Mouse (Mus musculus) cerebellum, adult 9-10 months (tissue): Measurements from ENCODE around the gene Zfp57.
"Not testable (repeated sequence)": the region's sequence is repeated elsewhere in the genome, so short reads cannot be mapped to it uniquely, and the experiment has no call there.

ENCODE experiments used
- DNase-seq: peaks from one replicate; pipeline ENCODE4 v3.0.0; 2022

Zfp57 gene

GRCm38 (mm10) chr17:36997033-36997735 is 3.8 kb upstream of the Zfp57 start:
- DNase-seq: peak; percentile 73

GRCm38 (mm10) chr17:36998477-36998876 is 2.5 kb upstream of the Zfp57 start:
- no peak for DNase-seq

- DNase-seq: peak; percentile 35
These were observed 1.7 kb downstream of the Zfp57 start for GRCm38 (mm10) chr17:37002364-37003330.

- DNase-seq: no peak
These were observed 2.4 kb downstream of the Zfp57 start for GRCm38 (mm10) chr17:37003366-37003765.

- DNase-seq: no peak
These were observed 7.2 kb downstream of the Zfp57 start for GRCm38 (mm10) chr17:37008161-37008560.

GRCm38 (mm10) chr17:37009460-37010042 is 8.6 kb downstream of the Zfp57 start:
- DNase-seq: no peak

- no peak for DNase-seq
These were observed 10.8 kb downstream of the Zfp57 start for GRCm38 (mm10) chr17:37011719-37012118.

GRCm38 (mm10) chr17:37012141-37012540 is 11.2 kb downstream of the Zfp57 start:
- no peak for DNase-seq

GRCm38 (mm10) chr17:37016333-37016732 is 15.4 kb downstream of the Zfp57 start:
- no peak for DNase-seq

GRCm38 (mm10) chr17:37018328-37018727 is 17.4 kb downstream of the Zfp57 start:
- no peak for DNase-seq

GRCm38 (mm10) chr17:37019242-37019641 is 18.3 kb downstream of the Zfp57 start:
- not testable (repeated sequence) for DNase-seq

- no peak for DNase-seq
These were observed 21.9 kb downstream of the Zfp57 start, which contains the start of gene Mog for GRCm38 (mm10) chr17:37022628-37023576. Gene Mog, minus strand, starts transcription at chr17:37023398.

- DNase-seq: no peak
These were observed 25.5 kb downstream of the Zfp57 start for GRCm38 (mm10) chr17:37026425-37026824.

GRCm38 (mm10) chr17:37027486-37027885 is 26.5 kb downstream of the Zfp57 start:
- no peak for DNase-seq

- DNase-seq: no peak
These were observed 27.2 kb downstream of the Zfp57 start for GRCm38 (mm10) chr17:37028212-37028611.

- DNase-seq: peak; percentile 98
These were observed 27.7 kb downstream of the Zfp57 start for GRCm38 (mm10) chr17:37028683-37029120.

- no peak for DNase-seq
These were observed 28.2 kb downstream of the Zfp57 start for GRCm38 (mm10) chr17:37029162-37029561.

GRCm38 (mm10) chr17:37039127-37039894 is 38.3 kb downstream of the Zfp57 start:
- no peak for DNase-seq

GRCm38 (mm10) chr17:37044651-37045244 is 43.8 kb downstream of the Zfp57 start:
- DNase-seq: peak; percentile 53

GRCm38 (mm10) chr17:37045611-37046311 is 44.8 kb downstream of the Zfp57 start, which contains the start of gene Gabbr1:
Gene Gabbr1, plus strand, starts transcription at chr17:37045966.
- peak; percentile 89 for DNase-seq
